Mouse (Mus musculus): ENCODE measurements around the gene Cfdp1. TPM values are rescaled to one million over a fixed set of nuclear protein-coding genes. Genes with fewer than 3 reads are reported as not detected.
A peak's percentile ranks its signal among the peaks of the same experiment; 100 is the strongest.

Gene Cfdp1
- polyA plus RNA-seq, 1 experiment from 2014 or later, result 171 TPM

DNA sequence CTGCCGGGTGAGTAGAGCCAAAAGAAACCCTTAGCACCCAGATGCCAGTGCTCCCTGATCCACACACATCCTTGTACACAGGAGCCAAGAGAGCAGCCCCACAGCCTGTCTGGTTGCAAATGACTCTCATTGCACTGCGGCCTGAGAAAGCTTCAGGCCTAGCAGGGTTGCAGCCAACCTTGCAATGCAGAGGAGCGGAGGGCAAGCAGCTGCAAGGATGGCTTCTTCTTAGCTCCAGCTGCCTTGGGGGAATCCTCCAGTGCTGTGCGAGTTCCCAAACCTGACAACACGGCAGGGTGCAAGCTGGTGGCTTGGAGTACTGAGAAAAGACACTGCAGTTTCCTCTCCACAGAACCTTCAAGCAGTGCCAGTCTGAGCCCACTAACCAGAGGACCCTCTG lies 125.6 kb downstream of the Cfdp1 start:
- Histone ChIP-seq H3K9me3 (no peaks in the 10 kb centered on the region), H3K36me3 (0 out of 2 replicates have a peak, but pooled peaks cover 13% of the 10 kb centered on the region), H3K27ac (no peak overlapping the region), H3K27me3 (ENCODE audit: insufficient read depth, poor library complexity, severe bottlenecking) (no peaks in the 10 kb centered on the region), H3K4me1 (replicated peaks) (peaks cover 85% of the 10 kb centered on the region), H3K4me3 (no peak overlapping the region)
- no peak for DNase-seq (ENCODE audit: low spot score)
- WGBS, result 81% methylated on average over 5 of the region's 5 CpGs

DNA sequence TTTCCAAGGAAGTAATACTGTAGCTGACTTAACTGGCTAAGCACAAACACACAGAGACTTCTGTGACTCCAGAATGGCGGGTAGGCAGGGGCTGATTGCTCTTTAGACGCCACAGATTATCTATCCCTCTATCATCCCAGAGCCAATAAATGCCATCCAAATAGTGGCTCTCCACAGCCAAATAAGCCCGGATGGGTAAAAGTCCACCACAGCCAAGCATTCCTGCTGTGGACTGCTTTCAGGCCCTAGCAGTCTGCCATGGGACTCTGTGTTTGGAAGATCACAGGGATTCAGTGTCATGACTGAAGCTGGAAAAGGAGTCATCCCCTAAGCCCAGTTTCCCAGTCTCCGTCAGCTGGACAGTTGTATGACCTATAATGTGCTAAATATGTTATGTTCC lies 126.5 kb downstream of the Cfdp1 start:
- H3K27me3 ChIP-seq (ENCODE audit: insufficient read depth, poor library complexity, severe bottlenecking), result no peaks in the 10 kb centered on the region
- peaks cover 75% of the 10 kb centered on the region for H3K4me1 ChIP-seq (replicated peaks)
- no peak for DNase-seq (ENCODE audit: low spot score)
- H3K4me3 ChIP-seq, result no peak overlapping the region
- no peaks in the 10 kb centered on the region for H3K9me3 ChIP-seq
- H3K36me3 ChIP-seq, result 0 out of 2 replicates have a peak, but pooled peaks cover 13% of the 10 kb centered on the region
- H3K27ac ChIP-seq, result no peak overlapping the region
- WGBS, result 81% methylated on average over 4 of the region's 4 CpGs

DNA sequence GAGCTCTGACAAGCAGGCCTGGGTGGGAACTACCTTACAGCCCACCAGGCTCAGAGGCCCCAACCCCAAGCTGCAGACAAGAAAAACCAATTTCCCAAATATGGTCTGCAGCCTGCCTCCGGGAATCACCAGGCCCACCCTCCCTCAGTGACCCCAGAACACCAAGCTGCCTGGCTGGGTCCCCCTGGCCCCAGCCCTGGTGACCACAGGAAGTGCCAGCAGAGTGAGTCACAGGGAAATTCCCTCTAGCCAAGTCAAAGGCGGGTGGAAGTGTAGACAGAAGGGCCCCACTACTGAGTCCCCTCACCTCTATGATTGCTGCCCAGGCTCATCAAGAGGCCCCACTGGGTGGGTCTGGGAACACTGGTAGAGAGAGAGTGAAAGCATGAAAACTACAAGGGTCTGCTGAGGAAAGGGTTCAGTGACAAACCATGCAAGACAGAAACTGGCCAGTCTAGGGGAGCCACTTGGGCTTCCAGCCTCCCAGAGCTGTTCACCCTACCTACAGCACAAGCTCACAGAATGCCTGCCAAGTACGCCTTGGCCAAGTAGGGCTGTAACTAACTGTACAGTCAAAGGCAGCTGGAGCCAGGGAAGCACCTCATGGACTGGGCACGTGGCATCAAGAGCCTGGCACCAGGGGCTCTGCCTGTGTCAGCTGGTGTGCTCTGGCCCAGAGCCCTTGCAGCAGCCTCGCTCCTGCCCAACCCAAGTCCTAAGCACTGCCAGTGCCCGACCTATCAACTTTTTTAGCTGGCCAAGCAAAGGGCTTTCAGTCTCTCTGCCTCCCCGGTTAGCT lies 127.8 kb downstream of the Cfdp1 start:
- 81% methylated on average over 7 of the region's 7 CpGs for WGBS
- no peaks in the 10 kb centered on the region for H3K27me3 ChIP-seq (ENCODE audit: insufficient read depth, poor library complexity, severe bottlenecking)
- H3K4me3 ChIP-seq, result peak overlapping the region; percentile 11; the same call in 1 of the 2 replicates
- DNase-seq (ENCODE audit: low spot score), result no peak
- peak overlapping the region; percentile 66 for H3K27ac ChIP-seq
- H3K4me1 ChIP-seq (replicated peaks), result peaks cover 63% of the 10 kb centered on the region
- peaks cover 16% of the 10 kb centered on the region for H3K36me3 ChIP-seq
- no peaks in the 10 kb centered on the region for H3K9me3 ChIP-seq

DNA sequence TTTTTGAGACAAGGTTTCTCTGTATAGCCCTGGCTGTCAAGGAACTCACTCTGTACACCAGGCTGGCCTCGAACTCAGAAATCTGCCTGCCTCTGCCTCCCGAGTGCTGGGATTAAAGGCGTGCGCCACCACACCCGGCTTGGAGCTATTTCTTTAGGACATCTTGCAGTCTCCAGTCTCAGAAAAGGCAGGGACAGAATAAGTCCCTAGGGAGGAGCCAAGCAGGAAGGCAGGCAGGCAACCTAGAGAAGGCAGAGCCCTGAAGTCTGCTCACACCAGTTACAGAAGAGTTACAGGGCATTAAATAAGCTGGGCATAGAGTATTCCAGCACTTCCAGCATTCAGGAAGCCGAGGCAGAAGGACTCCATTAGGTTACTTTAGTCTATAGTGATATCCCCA lies 128.8 kb downstream of the Cfdp1 start:
- H3K36me3 ChIP-seq, result peaks cover 26% of the 10 kb centered on the region
- H3K9me3 ChIP-seq, result no peaks in the 10 kb centered on the region
- H3K27ac ChIP-seq, result peak overlapping the region; percentile 3; the same call in 1 of the 2 replicates
- H3K4me1 ChIP-seq (replicated peaks), result peaks cover 53% of the 10 kb centered on the region
- no peak for DNase-seq (ENCODE audit: low spot score)
- no peaks in the 10 kb centered on the region for H3K27me3 ChIP-seq (ENCODE audit: insufficient read depth, poor library complexity, severe bottlenecking)
- 93% methylated on average over 6 of the region's 6 CpGs for WGBS
- no peak overlapping the region for H3K4me3 ChIP-seq

DNA sequence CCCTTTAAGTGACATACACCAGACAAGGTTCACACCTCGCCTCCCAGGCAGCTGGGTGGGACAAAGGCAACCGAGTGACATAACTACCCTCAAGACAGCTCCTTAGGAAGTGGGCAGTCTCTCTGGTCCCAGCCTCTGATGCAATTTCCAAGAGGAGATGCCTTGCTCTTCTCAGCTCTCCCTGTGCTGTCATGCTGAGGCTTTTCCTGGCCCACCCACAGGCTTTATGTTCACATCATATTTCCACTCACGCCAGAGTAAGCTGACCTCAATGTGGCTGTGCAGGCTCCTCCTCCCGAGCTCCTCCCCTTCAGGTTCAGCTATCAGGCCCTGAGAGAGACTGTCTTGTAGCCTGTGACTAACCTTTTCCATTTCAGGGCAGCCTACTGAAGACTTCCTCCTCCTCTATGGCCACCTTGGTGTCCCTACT lies 134.0 kb downstream of the Cfdp1 start:
- WGBS, result 79% methylated on average over 4 of the region's 4 CpGs
- H3K36me3 ChIP-seq, result peaks cover 46% of the 10 kb centered on the region

DNA sequence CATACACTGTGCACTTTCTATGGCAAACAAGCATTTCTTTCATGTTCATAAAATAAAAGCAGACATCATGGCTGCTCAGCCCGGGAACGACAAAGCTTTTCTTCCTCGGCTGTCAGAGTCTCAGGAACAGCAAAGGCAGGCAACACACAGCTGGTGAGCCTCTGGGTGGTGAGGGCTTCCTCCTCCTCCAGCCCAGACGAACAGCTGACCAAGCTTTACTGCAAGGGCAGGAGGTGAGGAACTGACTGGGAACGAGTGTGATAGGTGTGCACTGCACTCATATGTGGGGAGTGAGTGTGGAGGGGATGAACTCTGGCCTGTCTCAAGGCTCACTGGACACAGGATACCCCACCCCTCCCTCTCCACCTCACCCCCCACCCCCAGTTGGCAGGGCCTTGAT lies 135.2 kb downstream of the Cfdp1 start:
- H3K4me1 ChIP-seq (replicated peaks), result peaks cover 38% of the 10 kb centered on the region
- H3K27ac ChIP-seq, result 0 out of 2 replicates have a peak overlapping the region, but pooled peaks have one; percentile 23
- no peak for DNase-seq (ENCODE audit: low spot score)
- WGBS, result 59% methylated on average over 5 of the region's 5 CpGs
- H3K4me3 ChIP-seq, result no peak overlapping the region
- no peaks in the 10 kb centered on the region for H3K9me3 ChIP-seq
- peaks cover 58% of the 10 kb centered on the region for H3K36me3 ChIP-seq
- no peaks in the 10 kb centered on the region for H3K27me3 ChIP-seq (ENCODE audit: insufficient read depth, poor library complexity, severe bottlenecking)

More for the DNA sequence above, 134.0 kb downstream of the Cfdp1 start:
- Histone ChIP-seq H3K4me3 (no peak overlapping the region), H3K4me1 (replicated peaks) (peaks cover 46% of the 10 kb centered on the region), H3K27ac (no peak overlapping the region), H3K27me3 (ENCODE audit: insufficient read depth, poor library complexity, severe bottlenecking) (no peaks in the 10 kb centered on the region), H3K9me3 (no peaks in the 10 kb centered on the region)
- no peak for DNase-seq (ENCODE audit: low spot score)

Other genes starting within 250 kb of the Cfdp1 start
- gene Ldhd, start 223.9 kb downstream of the Cfdp1 start, polyA plus RNA-seq (2016; fragmentation: Nextera tagmentation; extraction: Ambion mirVana), result 0.24 and 0.26 TPM in 2 replicates
- gene Zfp1, start 210.9 kb downstream of the Cfdp1 start, polyA plus RNA-seq (2016; fragmentation: Nextera tagmentation; extraction: Ambion mirVana), result 20.2 and 23.8 TPM in 2 replicates
- gene Ctrb1, start 163.3 kb downstream of the Cfdp1 start, polyA plus RNA-seq (2016; fragmentation: Nextera tagmentation; extraction: Ambion mirVana), result not detected in 2 replicates
- gene Bcar1, start 110.5 kb downstream of the Cfdp1 start, polyA plus RNA-seq (2016; fragmentation: Nextera tagmentation; extraction: Ambion mirVana), result 61.6 and 63.9 TPM in 2 replicates
- gene Tmem170, start 22.5 kb upstream of the Cfdp1 start, polyA plus RNA-seq (2016; fragmentation: Nextera tagmentation; extraction: Ambion mirVana), result 8.4 and 10.7 TPM in 2 replicates
- 4.6 and 4.9 TPM in 2 replicates for gene Chst5, start 56.2 kb upstream of the Cfdp1 start, polyA plus RNA-seq (2016; fragmentation: Nextera tagmentation; extraction: Ambion mirVana)
- gene Tmem231, start 79.6 kb upstream of the Cfdp1 start, polyA plus RNA-seq (2016; fragmentation: Nextera tagmentation; extraction: Ambion mirVana), result 24.4 and 27.4 TPM in 2 replicates
- 235 and 314 TPM in 2 replicates for gene Gabarapl2, start 86.4 kb upstream of the Cfdp1 start, polyA plus RNA-seq (2016; fragmentation: Nextera tagmentation; extraction: Ambion mirVana)
- 12.1 and 15.5 TPM in 2 replicates for gene Adat1, start 138.0 kb upstream of the Cfdp1 start, polyA plus RNA-seq (2016; fragmentation: Nextera tagmentation; extraction: Ambion mirVana)
- gene Kars, start 157.0 kb upstream of the Cfdp1 start, polyA plus RNA-seq (2016; fragmentation: Nextera tagmentation; extraction: Ambion mirVana), result 216 and 246 TPM in 2 replicates
- gene Terf2ip, start 157.1 kb upstream of the Cfdp1 start, polyA plus RNA-seq (2016; fragmentation: Nextera tagmentation; extraction: Ambion mirVana), result 29.6 and 34.8 TPM in 2 replicates
- 0.46 and 0.85 TPM in 2 replicates for gene Gm6793, start 160.7 kb upstream of the Cfdp1 start, polyA plus RNA-seq (2016; fragmentation: Nextera tagmentation; extraction: Ambion mirVana)